Mouse (Mus musculus): ENCODE measurements around the gene Filip1l. TPM values are rescaled to one million over a fixed set of nuclear protein-coding genes. Genes with fewer than 3 reads are reported as not detected.
A peak's percentile ranks its signal among the peaks of the same experiment; 100 is the strongest.

Filip1l gene
- polyA plus RNA-seq, 1 experiment from 2014 or later = 25.5 TPM

- Histone ChIP-seq H3K4me1 (replicated peaks) (peaks cover 49% of the 10 kb centered on the region), H3K27me3 (no peaks in the 10 kb centered on the region), H3K27ac (no peak overlapping the region), H3K4me2 (no peak overlapping the region), H3K9ac (replicated peaks) (no peak overlapping the region), H3K36me3 (no peaks in the 10 kb centered on the region), H3K9me3 (no peaks in the 10 kb centered on the region), H3K4me3 (replicated peaks) (no peak overlapping the region)
- 14% methylated on average over 8 of the region's 8 CpGs for WGBS
- ATAC-seq (ENCODE audit: insufficient number of reproducible peaks, insufficient read depth, low FRiP score, low TSS enrichment, low read depth) = no peak
Measured at GRCm38 (mm10) chr16:57420773-57421556, 68.1 kb downstream of the Filip1l start.

- no peaks in the 10 kb centered on the region for H3K36me3 ChIP-seq
- H3K27ac ChIP-seq = peak overlapping the region; percentile 47; the same call in 1 of the 2 replicates
- no peak overlapping the region for H3K9ac ChIP-seq (replicated peaks)
- no peak overlapping the region for H3K4me3 ChIP-seq (replicated peaks)
- H3K27me3 ChIP-seq = no peaks in the 10 kb centered on the region
- H3K4me2 ChIP-seq = no peak overlapping the region
- H3K4me1 ChIP-seq (replicated peaks) = peaks cover 47% of the 10 kb centered on the region
- 28% methylated on average over 7 of the region's 7 CpGs for WGBS
- H3K9me3 ChIP-seq = no peaks in the 10 kb centered on the region
- ATAC-seq (ENCODE audit: insufficient number of reproducible peaks, insufficient read depth, low FRiP score, low TSS enrichment, low read depth) = peak; percentile 32; the same call in 1 of the 2 replicates
Measured at GRCm38 (mm10) chr16:57421680-57422417, 69.0 kb downstream of the Filip1l start.

GRCm38 (mm10) chr16:57423001-57423800 is 70.3 kb downstream of the Filip1l start:
- Histone ChIP-seq H3K27me3 (no peaks in the 10 kb centered on the region), H3K4me2 (no peak overlapping the region), H3K4me3 (replicated peaks) (no peak overlapping the region), H3K36me3 (no peaks in the 10 kb centered on the region), H3K9me3 (no peaks in the 10 kb centered on the region), H3K4me1 (replicated peaks) (peaks cover 46% of the 10 kb centered on the region), H3K9ac (replicated peaks) (no peak overlapping the region), H3K27ac (no peak overlapping the region)
- ATAC-seq (ENCODE audit: insufficient number of reproducible peaks, insufficient read depth, low FRiP score, low TSS enrichment, low read depth) = no peak
- 64% methylated on average over 6 of the region's 6 CpGs for WGBS

GRCm38 (mm10) chr16:57426680-57427079 is 73.8 kb downstream of the Filip1l start:
- Histone ChIP-seq H3K9ac (replicated peaks) (no peak overlapping the region), H3K36me3 (no peaks in the 10 kb centered on the region), H3K27me3 (no peaks in the 10 kb centered on the region), H3K4me1 (replicated peaks) (peaks cover 32% of the 10 kb centered on the region), H3K27ac (no peak overlapping the region), H3K9me3 (no peaks in the 10 kb centered on the region), H3K4me2 (no peak overlapping the region), H3K4me3 (replicated peaks) (no peak overlapping the region)
- ATAC-seq (ENCODE audit: insufficient number of reproducible peaks, insufficient read depth, low FRiP score, low TSS enrichment, low read depth) = no peak
- WGBS = 62% methylated on average over 10 of the region's 10 CpGs

- H3K4me1 ChIP-seq (replicated peaks) = peaks cover 22% of the 10 kb centered on the region
- no peaks in the 10 kb centered on the region for H3K36me3 ChIP-seq
- WGBS = 60% methylated on average over 7 of the region's 7 CpGs
- no peaks in the 10 kb centered on the region for H3K27me3 ChIP-seq
- no peak overlapping the region for H3K4me2 ChIP-seq
- no peaks in the 10 kb centered on the region for H3K9me3 ChIP-seq
- 0 out of 2 replicates have a peak overlapping the region, but pooled peaks have one; percentile 24 for H3K27ac ChIP-seq
- no peak overlapping the region for H3K4me3 ChIP-seq (replicated peaks)
- H3K9ac ChIP-seq (replicated peaks) = no peak overlapping the region
- no peak for ATAC-seq (ENCODE audit: insufficient number of reproducible peaks, insufficient read depth, low FRiP score, low TSS enrichment, low read depth)
Measured at GRCm38 (mm10) chr16:57427516-57428285, 74.8 kb downstream of the Filip1l start.

GRCm38 (mm10) chr16:57428977-57429376 is 76.1 kb downstream of the Filip1l start:
- Histone ChIP-seq H3K27me3 (no peaks in the 10 kb centered on the region), H3K27ac (no peak overlapping the region), H3K4me3 (replicated peaks) (no peak overlapping the region), H3K36me3 (no peaks in the 10 kb centered on the region), H3K9ac (replicated peaks) (no peak overlapping the region), H3K4me2 (no peak overlapping the region), H3K9me3 (no peaks in the 10 kb centered on the region), H3K4me1 (replicated peaks) (peaks cover 13% of the 10 kb centered on the region)
- ATAC-seq (ENCODE audit: insufficient number of reproducible peaks, insufficient read depth, low FRiP score, low TSS enrichment, low read depth) = no peak
- WGBS = 63% methylated on average over 5 of the region's 5 CpGs

- Histone ChIP-seq H3K27ac (no peak overlapping the region), H3K9ac (replicated peaks) (no peak overlapping the region), H3K27me3 (no peaks in the 10 kb centered on the region), H3K4me3 (replicated peaks) (no peak overlapping the region), H3K9me3 (no peaks in the 10 kb centered on the region), H3K4me1 (replicated peaks) (peaks cover 5% of the 10 kb centered on the region), H3K4me2 (no peak overlapping the region), H3K36me3 (no peaks in the 10 kb centered on the region)
- ATAC-seq (ENCODE audit: insufficient number of reproducible peaks, insufficient read depth, low FRiP score, low TSS enrichment, low read depth) = no peak
- WGBS = 92% methylated on average over 3 of the region's 3 CpGs
Measured at GRCm38 (mm10) chr16:57431294-57431693, 78.4 kb downstream of the Filip1l start.

GRCm38 (mm10) chr16:57433173-57433572 is 80.3 kb downstream of the Filip1l start:
- no peak overlapping the region for H3K4me3 ChIP-seq (replicated peaks)
- WGBS = 74% methylated on average over 4 of the region's 4 CpGs
- H3K27me3 ChIP-seq = no peaks in the 10 kb centered on the region
- H3K27ac ChIP-seq = no peak overlapping the region
- ATAC-seq (ENCODE audit: insufficient number of reproducible peaks, insufficient read depth, low FRiP score, low TSS enrichment, low read depth) = no peak
- H3K36me3 ChIP-seq = no peaks in the 10 kb centered on the region
- H3K9me3 ChIP-seq = no peaks in the 10 kb centered on the region
- H3K9ac ChIP-seq (replicated peaks) = no peak overlapping the region
- H3K4me2 ChIP-seq = no peak overlapping the region
- peaks cover 19% of the 10 kb centered on the region for H3K4me1 ChIP-seq (replicated peaks)

- Histone ChIP-seq H3K9me3 (no peaks in the 10 kb centered on the region), H3K4me2 (no peak overlapping the region), H3K27me3 (no peaks in the 10 kb centered on the region), H3K27ac (no peak overlapping the region), H3K9ac (replicated peaks) (no peak overlapping the region), H3K4me1 (replicated peaks) (peaks cover 24% of the 10 kb centered on the region), H3K36me3 (no peaks in the 10 kb centered on the region), H3K4me3 (replicated peaks) (no peak overlapping the region)
- ATAC-seq (ENCODE audit: insufficient number of reproducible peaks, insufficient read depth, low FRiP score, low TSS enrichment, low read depth) = no peak
- WGBS = 89% methylated on average over 6 of the region's 6 CpGs
Measured at GRCm38 (mm10) chr16:57433671-57434070, 80.8 kb downstream of the Filip1l start.

- ATAC-seq (ENCODE audit: insufficient number of reproducible peaks, insufficient read depth, low FRiP score, low TSS enrichment, low read depth) = no peak
- H3K27me3 ChIP-seq = no peaks in the 10 kb centered on the region; the same call in 1 of the 2 replicates
- no peak overlapping the region for H3K27ac ChIP-seq
- H3K9ac ChIP-seq (replicated peaks) = no peak overlapping the region
- no peaks in the 10 kb centered on the region for H3K36me3 ChIP-seq
- no peak overlapping the region for H3K4me3 ChIP-seq (replicated peaks)
- H3K4me1 ChIP-seq (replicated peaks) = peaks cover 26% of the 10 kb centered on the region
- WGBS = 78% methylated on average over 3 of the region's 3 CpGs
- H3K9me3 ChIP-seq = no peaks in the 10 kb centered on the region
- H3K4me2 ChIP-seq = no peak overlapping the region
Measured at GRCm38 (mm10) chr16:57434640-57435039, 81.7 kb downstream of the Filip1l start.

Measured in limb, embryonic 12.5 days (tissue).